Mouse (Mus musculus) liver, embryonic 15.5 days (tissue): ENCODE measurements around the gene Slc26a11. TPM values are rescaled to one million over a fixed set of nuclear protein-coding genes. Genes with fewer than 3 reads are reported as not detected.

Experiments used
- ATAC-seq: fragments of 200-750 bp; cut with Nextera tagmentation; 2 replicates; pipeline ENCODE4 v1.8.0; 2017; ENCODE audit warnings: moderate number of reproducible peaks, mild to moderate bottlenecking, moderate library complexity; ENCODE audit not compliant: insufficient read depth
- H3K27ac ChIP-seq: fragments of 300-500 bp; sonication (generic); replicated peaks from 2 replicates; pipeline ENCODE4 v1.5.1; 2015; ENCODE audit warnings: mild to moderate bottlenecking, inconsistent platforms
- H3K27me3 ChIP-seq: fragments of 300-500 bp; sonication (generic); 2 replicates; pipeline ENCODE4 v1.6.1; 2015; ENCODE audit warnings: mild to moderate bottlenecking, inconsistent platforms
- H3K36me3 ChIP-seq: fragments of 300-500 bp; sonication (generic); replicated peaks from 2 replicates; pipeline ENCODE4 v1.6.1; 2015; ENCODE audit warnings: moderate library complexity, mild to moderate bottlenecking, inconsistent platforms
- H3K4me1 ChIP-seq: fragments of 300-500 bp; sonication (generic); replicated peaks from 2 replicates; pipeline ENCODE4 v1.6.1; 2015; ENCODE audit warnings: inconsistent platforms
- H3K4me2 ChIP-seq: fragments of 300-500 bp; sonication (generic); 2 replicates; pipeline ENCODE4 v1.6.1; 2015; ENCODE audit warnings: moderate library complexity, mild to moderate bottlenecking, inconsistent platforms
- H3K4me3 ChIP-seq: fragments of 300-500 bp; sonication (generic); replicated peaks from 2 replicates; pipeline ENCODE4 v1.5.1; 2015; ENCODE audit warnings: mild to moderate bottlenecking, inconsistent platforms
- H3K9ac ChIP-seq: fragments of 300-500 bp; sonication (generic); 2 replicates; pipeline ENCODE4 v1.6.1; 2015; ENCODE audit warnings: moderate library complexity, mild to moderate bottlenecking, inconsistent platforms
- H3K9me3 ChIP-seq: fragments of 300-500 bp; sonication (generic); replicated peaks from 2 replicates; pipeline ENCODE4 v1.6.1; 2016; ENCODE audit warnings: inconsistent platforms
- whole genome bisulfite sequencing: fragments of 180-500 bp; shearing (Covaris S2); methylation state at CpG from one replicate; pipeline ENCODE4 v1.1.7; 2015; ENCODE audit warnings: mixed read lengths; ENCODE audit not compliant: insufficient replicate concordance; 5-methylcytosine and 5-hydroxymethylcytosine counted together
- polyA plus RNA-seq: library from polyadenylated mRNA; unstranded; fragments of >200 nt; fragmentation: Nextera tagmentation; extraction: Ambion mirVana; gene quantifications from 2 replicates; pipeline ENCODE4 v1.2.1, GENCODE M21; 2015

Slc26a11 gene
- polyA plus RNA-seq, 1 experiment from 2014 or later: 1.6 TPM

DNA sequence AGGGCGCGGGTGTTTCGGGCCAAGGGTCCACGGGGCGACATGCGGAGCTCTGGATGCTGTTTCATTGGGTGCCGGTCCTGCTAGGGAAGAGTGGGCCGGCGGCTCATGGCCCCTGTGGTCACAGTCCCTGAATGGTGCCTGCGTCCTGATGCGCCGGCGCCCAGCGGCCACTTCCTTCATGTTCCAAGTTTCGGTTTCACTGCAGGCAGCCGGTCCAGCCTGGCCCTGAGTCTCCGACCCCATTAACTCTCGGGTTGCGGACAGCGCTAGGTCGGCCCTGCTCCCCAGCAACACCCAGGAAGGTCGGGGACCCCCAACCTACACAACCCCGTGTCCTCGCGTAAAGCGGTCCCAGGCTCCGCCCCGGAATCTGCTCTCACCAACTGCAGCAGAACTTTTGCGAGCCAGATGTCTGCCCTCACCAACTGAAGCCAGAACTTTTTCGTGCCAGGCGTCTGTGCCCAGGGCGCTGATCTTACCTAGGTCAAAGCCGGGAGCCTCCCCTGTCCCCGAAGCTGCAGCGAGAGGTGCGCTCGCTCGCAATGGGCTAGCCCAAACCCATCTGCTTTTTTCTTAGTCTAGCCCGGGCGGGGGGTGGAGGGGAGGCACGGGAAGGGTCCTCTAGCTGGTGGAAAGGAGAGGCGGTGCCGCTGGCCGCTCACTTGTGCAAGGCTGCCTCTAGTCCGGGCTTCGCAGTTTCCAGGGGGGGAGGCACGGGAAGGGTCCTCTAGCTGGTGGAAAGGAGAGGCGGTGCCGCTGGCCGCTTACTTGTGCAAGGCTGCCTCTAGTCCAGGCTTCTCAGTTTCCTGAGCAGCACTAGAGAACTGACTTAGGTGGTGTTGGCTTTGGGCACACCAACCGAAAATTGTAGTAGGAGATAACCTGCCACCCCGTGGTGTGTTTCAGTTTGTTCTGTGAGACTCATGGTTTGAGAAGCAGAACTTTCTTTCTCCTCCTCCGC is 35.2 kb downstream of the Slc26a11 start:
- no peaks in the 10 kb centered on the region for H3K36me3 ChIP-seq
- H3K9me3 ChIP-seq: no peaks in the 10 kb centered on the region
- H3K4me1 ChIP-seq: peaks cover 65% of the 10 kb centered on the region
- peak overlapping the region; percentile 51 for H3K9ac ChIP-seq
- H3K27me3 ChIP-seq: peaks cover 36% of the 10 kb centered on the region
- peak overlapping the region; percentile 80 for H3K4me3 ChIP-seq
- H3K4me2 ChIP-seq: peak overlapping the region; percentile 97
- 1% methylated on average over 53 of the region's 53 CpGs for WGBS
- ATAC-seq: peak; percentile 14; the same call in 1 of the 2 replicates
- H3K27ac ChIP-seq: peak overlapping the region; percentile 72

DNA sequence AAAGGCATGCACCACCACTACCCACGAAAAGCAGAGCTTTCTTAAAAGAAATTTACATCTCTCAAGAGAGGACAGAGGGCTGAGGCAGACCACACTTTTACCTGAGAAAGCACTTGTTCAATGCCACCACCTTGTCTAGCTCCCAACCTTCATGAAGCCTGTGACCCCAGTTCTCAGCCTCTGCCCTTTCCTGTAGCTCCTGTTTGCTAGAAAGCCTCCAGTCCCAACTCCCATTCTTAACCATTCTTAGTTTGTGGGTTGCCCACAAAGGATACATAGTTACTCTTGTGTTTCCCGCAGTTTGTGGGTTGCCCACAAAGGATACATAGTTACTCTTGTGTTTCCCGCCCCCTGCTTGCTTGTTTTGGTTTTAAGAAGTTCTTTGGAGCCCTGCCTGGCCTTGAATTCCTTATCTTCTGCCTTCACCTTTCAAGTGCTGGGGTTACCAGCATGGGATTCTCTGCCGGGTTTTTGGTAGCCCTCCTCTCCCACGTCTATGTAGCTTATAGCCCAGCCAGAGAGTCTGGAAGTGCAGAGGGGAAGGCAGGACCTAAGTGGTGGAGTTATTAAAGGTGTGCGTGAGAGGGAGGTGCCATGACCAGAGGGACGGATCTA is 36.1 kb downstream of the Slc26a11 start:
- ATAC-seq: peak; percentile 26
- WGBS: 7% methylated on average over 7 of the region's 7 CpGs
- Histone ChIP-seq H3K9ac (no peak overlapping the region), H3K9me3 (no peaks in the 10 kb centered on the region), H3K27ac (peak overlapping the region; percentile 72), H3K36me3 (peaks cover 4% of the 10 kb centered on the region; the same call in 1 of the 2 replicates), H3K4me2 (peak overlapping the region; percentile 97), H3K4me3 (peak overlapping the region; percentile 80), H3K4me1 (peaks cover 70% of the 10 kb centered on the region), H3K27me3 (peaks cover 36% of the 10 kb centered on the region)

- Histone ChIP-seq H3K9ac (peak overlapping the region; percentile 62), H3K27ac (peak overlapping the region; percentile 72), H3K4me3 (peak overlapping the region; percentile 80), H3K27me3 (peaks cover 36% of the 10 kb centered on the region), H3K36me3 (peaks cover 6% of the 10 kb centered on the region; the same call in 1 of the 2 replicates), H3K4me2 (peak overlapping the region; percentile 97), H3K9me3 (no peaks in the 10 kb centered on the region), H3K4me1 (peaks cover 70% of the 10 kb centered on the region)
- peak; percentile 71 for ATAC-seq
- WGBS: 6% methylated on average over 12 of the region's 12 CpGs
Measured at GRCm38 (mm10) chr11:119392001-119392614, 36.8 kb downstream of the Slc26a11 start.

- peak; percentile 47 for ATAC-seq
- H3K27me3 ChIP-seq: peaks cover 31% of the 10 kb centered on the region
- peak within 1 kb of the TSS; percentile 72 for H3K27ac ChIP-seq
- peaks cover 6% of the 10 kb centered on the region; the same call in 1 of the 2 replicates for H3K36me3 ChIP-seq
- under 1% methylated on average over 19 of the region's 19 CpGs for WGBS
- no peaks in the 10 kb centered on the region for H3K9me3 ChIP-seq
- H3K4me2 ChIP-seq: peak within 1 kb of the TSS; percentile 97
- H3K4me3 ChIP-seq: peak within 1 kb of the TSS; percentile 80
- H3K4me1 ChIP-seq: peaks cover 63% of the 10 kb centered on the region
- peak within 1 kb of the TSS; percentile 62 for H3K9ac ChIP-seq
Measured at GRCm38 (mm10) chr11:119392800-119393482, 37.6 kb downstream of the Slc26a11 start, which contains the start of gene Rnf213. Gene Rnf213 (plus strand): TSS chr11:119393100.

DNA sequence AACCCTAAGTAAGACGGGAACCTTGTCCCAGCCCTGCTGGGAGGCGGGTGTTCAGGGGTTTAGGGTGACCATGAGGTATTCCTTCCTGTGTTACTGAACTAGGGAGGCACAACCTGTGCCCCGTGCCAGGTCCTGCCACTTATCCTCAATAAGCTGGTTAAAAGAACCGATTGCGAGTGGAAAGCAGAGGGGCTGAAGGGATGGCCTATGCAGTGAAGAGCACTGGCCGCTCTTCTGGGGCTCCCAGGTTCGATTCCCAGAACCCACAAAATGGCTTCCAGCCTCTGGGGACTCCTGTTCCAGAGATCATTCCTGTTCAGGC is 38.1 kb downstream of the Slc26a11 start:
- Histone ChIP-seq H3K4me1 (peaks cover 62% of the 10 kb centered on the region), H3K9ac (peak overlapping the region; percentile 62), H3K9me3 (no peaks in the 10 kb centered on the region), H3K36me3 (peaks cover 6% of the 10 kb centered on the region; the same call in 1 of the 2 replicates), H3K27me3 (peaks cover 26% of the 10 kb centered on the region), H3K4me2 (peak overlapping the region; percentile 97), H3K27ac (peak overlapping the region; percentile 72), H3K4me3 (peak overlapping the region; percentile 80)
- no peak for ATAC-seq
- 16% methylated on average over 7 of the region's 7 CpGs for WGBS

GRCm38 (mm10) chr11:119394210-119394609 is 38.9 kb downstream of the Slc26a11 start:
- Histone ChIP-seq H3K9ac (no peak overlapping the region), H3K4me2 (peak overlapping the region; percentile 97), H3K36me3 (peaks cover 6% of the 10 kb centered on the region; the same call in 1 of the 2 replicates), H3K9me3 (no peaks in the 10 kb centered on the region), H3K27me3 (peaks cover 18% of the 10 kb centered on the region), H3K27ac (no peak overlapping the region), H3K4me3 (peak overlapping the region; percentile 80), H3K4me1 (peaks cover 62% of the 10 kb centered on the region)
- ATAC-seq: no peak
- 62% methylated on average over 6 of the region's 6 CpGs for WGBS

DNA sequence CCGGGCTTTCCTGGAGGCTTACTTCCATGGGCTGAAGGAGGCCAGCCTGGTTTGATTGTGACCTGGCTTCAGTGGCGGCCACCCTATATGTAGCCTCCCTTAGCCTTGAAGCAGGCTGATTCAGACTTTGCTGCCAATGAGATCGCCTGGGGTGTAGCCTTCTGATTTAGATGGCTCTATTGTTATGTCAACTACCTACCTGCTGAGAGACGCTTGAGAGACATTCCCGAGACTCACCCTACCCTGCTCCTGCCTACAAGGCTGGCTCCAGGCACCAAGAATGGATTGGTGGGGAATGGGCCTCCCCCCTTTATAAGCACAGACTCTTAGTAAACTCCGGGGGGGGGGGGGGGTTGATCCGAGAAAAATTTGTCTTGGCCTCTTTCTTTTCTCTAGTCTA is 40.0 kb downstream of the Slc26a11 start:
- Histone ChIP-seq H3K27me3 (peaks cover 7% of the 10 kb centered on the region), H3K27ac (no peak overlapping the region), H3K9me3 (no peaks in the 10 kb centered on the region), H3K4me2 (peak overlapping the region; percentile 13; the same call in 1 of the 2 replicates), H3K9ac (no peak overlapping the region), H3K36me3 (peaks cover 6% of the 10 kb centered on the region; the same call in 1 of the 2 replicates), H3K4me1 (peaks cover 53% of the 10 kb centered on the region), H3K4me3 (no peak overlapping the region)
- ATAC-seq: no peak
- WGBS: 65% methylated on average over 7 of the region's 7 CpGs

GRCm38 (mm10) chr11:119395931-119396330 is 40.6 kb downstream of the Slc26a11 start:
- Histone ChIP-seq H3K4me2 (no peak overlapping the region), H3K9me3 (no peaks in the 10 kb centered on the region), H3K27ac (no peak overlapping the region), H3K4me3 (no peak overlapping the region), H3K9ac (no peak overlapping the region), H3K4me1 (peaks cover 49% of the 10 kb centered on the region), H3K27me3 (peaks cover 1% of the 10 kb centered on the region; the same call in 1 of the 2 replicates), H3K36me3 (peaks cover 6% of the 10 kb centered on the region; the same call in 1 of the 2 replicates)
- WGBS: 63% methylated on average over 13 of the region's 13 CpGs
- ATAC-seq: no peak

GRCm38 (mm10) chr11:119396461-119396860 is 41.1 kb downstream of the Slc26a11 start:
- Histone ChIP-seq H3K4me2 (no peak overlapping the region), H3K27me3 (no peaks in the 10 kb centered on the region), H3K9ac (no peak overlapping the region), H3K4me1 (peaks cover 44% of the 10 kb centered on the region), H3K27ac (no peak overlapping the region), H3K9me3 (no peaks in the 10 kb centered on the region), H3K36me3 (peaks cover 6% of the 10 kb centered on the region; the same call in 1 of the 2 replicates), H3K4me3 (no peak overlapping the region)
- 64% methylated on average over 7 of the region's 7 CpGs for WGBS
- no peak for ATAC-seq

DNA sequence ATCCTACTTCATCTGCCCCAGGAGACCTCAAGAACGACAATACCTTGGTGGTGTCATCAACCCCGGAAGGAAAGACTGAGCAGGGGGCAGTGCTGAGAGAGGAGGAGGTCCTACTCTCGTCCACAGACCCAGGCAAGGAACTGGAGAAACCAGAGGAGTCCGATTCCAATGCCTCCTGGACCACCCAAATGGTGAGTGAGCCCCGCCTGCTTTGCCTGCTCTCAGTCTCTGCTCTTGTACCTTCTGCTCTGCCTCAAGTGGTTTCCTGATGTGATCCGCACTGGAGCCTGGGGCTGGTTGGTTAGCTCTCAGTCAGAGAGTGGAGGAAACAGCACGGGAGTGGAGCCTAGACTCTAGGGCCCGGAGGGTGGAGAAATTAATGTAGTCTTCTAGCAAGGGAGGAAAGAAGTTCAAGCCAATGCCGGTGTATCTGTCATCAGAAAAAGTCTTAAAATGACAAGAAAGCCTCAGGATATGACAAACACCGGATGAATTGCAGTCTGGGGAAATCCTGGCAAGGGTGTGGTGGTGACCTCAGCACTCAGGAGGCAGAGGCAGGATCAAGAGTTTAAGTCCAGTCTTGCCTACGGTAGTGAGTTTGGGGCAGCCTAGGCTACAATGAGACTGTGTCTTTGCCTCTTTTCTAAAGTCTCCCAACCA is 47.3 kb downstream of the Slc26a11 start:
- Histone ChIP-seq H3K36me3 (peaks cover 45% of the 10 kb centered on the region), H3K27ac (no peak overlapping the region), H3K9me3 (no peaks in the 10 kb centered on the region), H3K9ac (no peak overlapping the region), H3K4me3 (no peak overlapping the region), H3K27me3 (no peaks in the 10 kb centered on the region), H3K4me1 (no peaks in the 10 kb centered on the region), H3K4me2 (no peak overlapping the region)
- 55% methylated on average over 11 of the region's 11 CpGs for WGBS
- ATAC-seq: no peak
